Mouse (Mus musculus): ENCODE data around the gene Cep295. TPM values are rescaled to one million over a fixed set of nuclear protein-coding genes. Genes with fewer than 3 reads are reported as not detected.

Cep295 gene
- total and polyA plus RNA-seq, 3 experiments: 57.0 to 1,483 (median 73.3) TPM

DNA sequence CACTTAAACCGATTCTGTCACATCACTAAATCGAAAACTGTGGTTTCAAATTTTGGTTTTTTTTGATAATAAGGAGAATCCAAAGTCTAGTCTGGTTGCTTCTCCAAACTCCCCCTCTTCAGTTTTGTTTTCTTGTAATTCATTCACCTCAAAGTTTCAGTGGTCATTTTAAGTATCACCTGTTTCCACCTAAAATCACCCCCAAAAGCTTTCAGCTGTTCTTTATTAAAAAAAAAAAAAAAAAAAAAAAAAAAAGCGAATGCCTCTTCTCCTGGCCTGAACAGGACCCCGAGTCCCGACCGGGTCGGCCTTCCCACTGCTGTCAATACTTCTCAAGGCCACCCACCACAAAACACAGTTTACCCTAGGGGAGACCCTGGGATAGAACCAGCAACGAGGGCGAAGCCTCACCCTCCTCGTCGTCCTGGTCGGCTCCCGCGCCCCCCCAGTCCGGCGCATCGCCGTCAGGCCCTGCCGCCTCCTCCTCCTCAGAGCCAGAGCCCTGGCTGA, 78.4 kb downstream of the Cep295 start (continued):
- TF ChIP-seq NRF1 (IDR thresholded peaks at IDR 0.05; ENCODE audit: insufficient read depth, low read depth, low read length, poor library complexity, severe bottlenecking): no peak
- no peak for TF ChIP-seq EP300 (IDR thresholded peaks at IDR 0.05; ENCODE audit: low read depth in 1 of 2, low read length in 2 of 2)
- no peak; the same call in 1 of the 2 replicates for TF ChIP-seq MAZ (IDR thresholded peaks at IDR 0.05; ENCODE audit: low read depth, low read length)
- 0 out of 2 replicates have a peak, but pooled peaks have one; percentile 46 for TF ChIP-seq MYC (IDR thresholded peaks at IDR 0.05; ENCODE audit: low read depth, low read length)
- TF ChIP-seq UBTF (IDR thresholded peaks at IDR 0.05; ENCODE audit: borderline replicate concordance, insufficient read depth, low read depth, low read length): no peak
- no peak for TF ChIP-seq GABPA (IDR thresholded peaks at IDR 0.05; ENCODE audit: low read depth, low read length)
- no peak for TF ChIP-seq ZKSCAN1 (IDR thresholded peaks at IDR 0.05; ENCODE audit: low read depth, low read length)
- TF ChIP-seq KAT2A (conservative IDR thresholded peaks at IDR 0.05; ENCODE audit: low read depth, low read length): no peak
- peak; percentile 78; the same call in 1 of the 2 replicates for TF ChIP-seq ZNF384 (IDR thresholded peaks at IDR 0.05; ENCODE audit: low read depth, low read length)

- peak; percentile 79 for DNase-seq (ENCODE audit: low read depth, low spot score)
- Histone ChIP-seq H3K36me3 (ENCODE audit: control insufficient read depth in 1 of 2, insufficient read depth in 2 of 2, low read length in 2 of 2) (peaks cover 23 to 39% of the 10 kb centered on the region in 2 experiments), H3K9ac (ENCODE audit: control insufficient read depth, low read depth, low read length, poor library complexity, severe bottlenecking) (peak overlapping the region; percentile 41), H3K79me2 (ENCODE audit: control insufficient read depth, insufficient read depth, low read length, poor library complexity) (peaks cover 32% of the 10 kb centered on the region), H3K4me3 (ENCODE audit: control insufficient read depth in 1 of 2, insufficient read depth in 1 of 2, low read depth in 2 of 2, low read length in 2 of 2) (peak overlapping the region; percentile 15 to 60; a peak in 3 of 4 replicates), H3K27me3 (ENCODE audit: control insufficient read depth in 1 of 2, insufficient read depth in 2 of 2, low read length in 2 of 2) (no peaks in the 10 kb centered on the region), H3K4me1 (ENCODE audit: control insufficient read depth in 1 of 2, insufficient read depth in 2 of 2, low read length in 2 of 2) (peaks cover 10 to 25% of the 10 kb centered on the region in 2 experiments), H3K9me3 (replicated peaks; ENCODE audit: insufficient read depth, low read length) (no peaks in the 10 kb centered on the region), H3K27ac (ENCODE audit: control insufficient read depth, low read depth, low read length) (no peak overlapping the region)
- peak; percentile 57; the same call in 1 of the 2 replicates for TF ChIP-seq GATA1 (IDR thresholded peaks at IDR 0.05; ENCODE audit: low read depth, low read length)
- TF ChIP-seq TCF12 (IDR thresholded peaks at IDR 0.05; ENCODE audit: low read depth, low read length): peak; percentile 40; the same call in 1 of the 2 replicates
- TF ChIP-seq EP300 (IDR thresholded peaks at IDR 0.05; ENCODE audit: low read depth in 1 of 2, low read length in 2 of 2): peak; percentile 28 to 43; a peak in 2 of 4 replicates
- 0 out of 2 replicates have a peak, but pooled peaks have one; percentile 39 for TF ChIP-seq POLR2AphosphoS2 (IDR thresholded peaks at IDR 0.05; ENCODE audit: low read length)
- peak in 1 of 2 experiments; percentile 35; a peak in 2 of 4 replicates for TF ChIP-seq POLR2A (IDR thresholded peaks at IDR 0.05; ENCODE audit: control insufficient read depth in 1 of 2, insufficient read depth in 1 of 2, low read depth in 1 of 2, low read length in 2 of 2, poor library complexity in 1 of 2)
- TF ChIP-seq USF1 (IDR thresholded peaks at IDR 0.05; ENCODE audit: low read depth, low read length): no peak
- no peak for TF ChIP-seq BHLHE40 (IDR thresholded peaks at IDR 0.05; ENCODE audit: borderline replicate concordance, low read depth, low read length)
- TF ChIP-seq MXI1 (IDR thresholded peaks at IDR 0.05; ENCODE audit: low read depth, low read length): peak; percentile 68; the same call in 1 of the 2 replicates
- 0 out of 2 replicates have a peak, but pooled peaks have one; percentile 19 for TF ChIP-seq MAX (IDR thresholded peaks at IDR 0.05; ENCODE audit: low read length)
Observed at GRCm38 (mm10) chr9:15278343-15278742, 79.2 kb downstream of the Cep295 start.

DNA sequence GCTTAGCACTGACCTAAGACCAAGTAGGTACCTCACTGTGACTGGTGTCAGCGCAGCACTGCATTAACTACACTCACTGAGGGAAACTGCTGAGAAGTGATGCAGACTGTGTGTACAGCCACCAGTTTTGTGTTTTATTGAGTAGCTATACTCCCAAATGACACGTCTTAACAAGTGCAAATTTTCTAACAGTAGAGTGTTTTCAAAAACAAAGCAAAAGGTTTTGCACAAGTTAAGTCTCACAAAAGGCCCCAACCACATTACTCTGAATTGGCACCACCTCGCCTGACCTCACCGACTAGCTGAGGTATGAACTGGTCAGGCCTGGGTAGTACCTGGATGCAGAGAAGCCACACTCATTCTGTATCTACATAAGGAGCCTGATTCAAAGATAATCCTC, 80.7 kb downstream of the Cep295 start:
- Histone ChIP-seq H3K27me3 (ENCODE audit: control insufficient read depth in 1 of 2, insufficient read depth in 2 of 2, low read length in 2 of 2) (no peaks in the 10 kb centered on the region), H3K4me3 (ENCODE audit: control insufficient read depth in 1 of 2, insufficient read depth in 1 of 2, low read depth in 2 of 2, low read length in 2 of 2) (no peak overlapping the region), H3K4me1 (ENCODE audit: control insufficient read depth in 1 of 2, insufficient read depth in 2 of 2, low read length in 2 of 2) (peaks cover 10 to 20% of the 10 kb centered on the region in 2 experiments), H3K9me3 (replicated peaks; ENCODE audit: insufficient read depth, low read length) (no peaks in the 10 kb centered on the region), H3K79me2 (ENCODE audit: control insufficient read depth, insufficient read depth, low read length, poor library complexity) (peaks cover 32% of the 10 kb centered on the region), H3K9ac (ENCODE audit: control insufficient read depth, low read depth, low read length, poor library complexity, severe bottlenecking) (no peak overlapping the region), H3K36me3 (ENCODE audit: control insufficient read depth in 1 of 2, insufficient read depth in 2 of 2, low read length in 2 of 2) (peaks cover 23 to 53% of the 10 kb centered on the region in 2 experiments), H3K27ac (ENCODE audit: control insufficient read depth, low read depth, low read length) (no peak overlapping the region)
- DNase-seq (ENCODE audit: low read depth, low spot score): no peak
- TF ChIP-seq MEF2A (IDR thresholded peaks at IDR 0.05; ENCODE audit: extremely low read depth, insufficient replicate concordance, low read depth, low read length, poor library complexity, severe bottlenecking): no peak
- TF ChIP-seq POLR2AphosphoS5 (IDR thresholded peaks at IDR 0.05; ENCODE audit: borderline replicate concordance, low read depth, low read length): no peak
- TF ChIP-seq GATA1 (IDR thresholded peaks at IDR 0.05; ENCODE audit: low read depth, low read length): no peak
- TF ChIP-seq TAL1 (IDR thresholded peaks at IDR 0.05; ENCODE audit: low read length): no peak
- no peak for TF ChIP-seq ZNF384 (IDR thresholded peaks at IDR 0.05; ENCODE audit: low read depth, low read length)
- TF ChIP-seq BHLHE40 (IDR thresholded peaks at IDR 0.05; ENCODE audit: borderline replicate concordance, low read depth, low read length): no peak
- TF ChIP-seq NELFE (IDR thresholded peaks at IDR 0.05; ENCODE audit: low read depth, low read length): no peak
- TF ChIP-seq ELF1 (IDR thresholded peaks at IDR 0.05; ENCODE audit: low read depth, low read length): no peak
- TF ChIP-seq TBP (IDR thresholded peaks at IDR 0.05; ENCODE audit: low read depth, low read length): no peak
- TF ChIP-seq JUND (IDR thresholded peaks at IDR 0.05; ENCODE audit: low read depth, low read length): no peak
- TF ChIP-seq ZMIZ1 (IDR thresholded peaks at IDR 0.05; ENCODE audit: low read depth, low read length): no peak
- TF ChIP-seq SIN3A (IDR thresholded peaks at IDR 0.05; ENCODE audit: low read length): no peak
- TF ChIP-seq USF1 (IDR thresholded peaks at IDR 0.05; ENCODE audit: low read depth, low read length): no peak

Measured in MEL (cell line).